Mouse (Mus musculus) 416B (cell line): ENCODE measurements around the gene Cpt1b.

Source experiments
- DNase-seq: peaks from one replicate; pipeline ENCODE4 v3.0.0; 2011; ENCODE audit warnings: low read depth

Gene Cpt1b

GRCm38 (mm10) chr15:89378831-89379401 is 46.7 kb downstream of the Cpt1b start, which contains the start of gene Odf3b:
Gene Odf3b, minus strand, starts transcription at chr15:89379282.
- DNase-seq = no peak

GRCm38 (mm10) chr15:89377938-89378828 is 47.5 kb downstream of the Cpt1b start:
- DNase-seq = no peak

GRCm38 (mm10) chr15:89377362-89377761 is 48.3 kb downstream of the Cpt1b start:
- no peak for DNase-seq

- DNase-seq = no peak
Observed at GRCm38 (mm10) chr15:89376957-89377356, 48.7 kb downstream of the Cpt1b start, which contains the start of gene Tymp. Gene Tymp, minus strand, starts transcription at chr15:89377039.

GRCm38 (mm10) chr15:89376040-89376439 is 49.6 kb downstream of the Cpt1b start:
- DNase-seq = no peak

- DNase-seq = no peak
Observed at GRCm38 (mm10) chr15:89374801-89375534, 50.7 kb downstream of the Cpt1b start.

- DNase-seq = no peak
Observed at GRCm38 (mm10) chr15:89374340-89374739, 51.3 kb downstream of the Cpt1b start.

GRCm38 (mm10) chr15:89373762-89374248 is 51.9 kb downstream of the Cpt1b start, which contains the start of gene Sco2:
Gene Sco2, minus strand, starts transcription at chr15:89373846.
- peak; percentile 94 for DNase-seq

- peak; percentile 94 for DNase-seq
Observed at GRCm38 (mm10) chr15:89373027-89373761, 52.5 kb downstream of the Cpt1b start.

GRCm38 (mm10) chr15:89372536-89372935 is 53.1 kb downstream of the Cpt1b start:
- no peak for DNase-seq

GRCm38 (mm10) chr15:89372068-89372467 is 53.6 kb downstream of the Cpt1b start:
- peak; percentile 46 for DNase-seq
